Mouse (Mus musculus) kidney, postnatal 4 days (tissue): ENCODE measurements around the gene Gtf2h2.
"Not testable (repeated sequence)": the region's sequence is repeated elsewhere in the genome, so short reads cannot be mapped to it uniquely, and the experiment has no call there.

ENCODE experiments used
- DNase-seq, 2 experiments: peaks; one replicate each; pipeline ENCODE4 v3.0.0; 2021; ENCODE audit warnings: mixed read lengths in 2 of 2

The Gtf2h2 gene

GRCm38 (mm10) chr13:100492061-100492787 lies at the start of gene Gtf2h2:
Gene Gtf2h2 (minus strand): TSS chr13:100492579.
- DNase-seq = peak; percentile 91 to 92

GRCm38 (mm10) chr13:100536149-100536548 lies 43.8 kb upstream of the Gtf2h2 start:
- DNase-seq = no peak

- DNase-seq = no peak
Measured at GRCm38 (mm10) chr13:100532788-100533365, 40.5 kb upstream of the Gtf2h2 start.

GRCm38 (mm10) chr13:100526649-100527038 lies 34.3 kb upstream of the Gtf2h2 start:
- peak in 1 of 2 experiments; percentile 33 for DNase-seq

- DNase-seq = no peak
Measured at GRCm38 (mm10) chr13:100525935-100526648, 33.7 kb upstream of the Gtf2h2 start.

GRCm38 (mm10) chr13:100524896-100525295 lies 32.5 kb upstream of the Gtf2h2 start:
- no peak for DNase-seq

GRCm38 (mm10) chr13:100523698-100524097 lies 31.3 kb upstream of the Gtf2h2 start:
- DNase-seq = no peak

GRCm38 (mm10) chr13:100521724-100522591 lies 29.6 kb upstream of the Gtf2h2 start:
- no peak for DNase-seq

- peak; percentile 61 to 78 for DNase-seq
Measured at GRCm38 (mm10) chr13:100519162-100519561, 26.8 kb upstream of the Gtf2h2 start.

- DNase-seq = no peak
Measured at GRCm38 (mm10) chr13:100518191-100518590, 25.8 kb upstream of the Gtf2h2 start.

GRCm38 (mm10) chr13:100517652-100518153 lies 25.3 kb upstream of the Gtf2h2 start:
- no peak for DNase-seq

- DNase-seq = no peak
Measured at GRCm38 (mm10) chr13:100516213-100517105, 24.1 kb upstream of the Gtf2h2 start.

GRCm38 (mm10) chr13:100512792-100513191 lies 20.4 kb upstream of the Gtf2h2 start:
- no peak for DNase-seq

GRCm38 (mm10) chr13:100511860-100512364 lies 19.5 kb upstream of the Gtf2h2 start:
- DNase-seq = no peak

- DNase-seq = no peak
Measured at GRCm38 (mm10) chr13:100511146-100511859, 18.9 kb upstream of the Gtf2h2 start.

- not testable (repeated sequence) for DNase-seq
Measured at GRCm38 (mm10) chr13:100499625-100500024, 7.2 kb upstream of the Gtf2h2 start.

GRCm38 (mm10) chr13:100495337-100495736 lies 3.0 kb upstream of the Gtf2h2 start:
- no peak for DNase-seq

GRCm38 (mm10) chr13:100494370-100494769 lies 2.0 kb upstream of the Gtf2h2 start:
- not testable (repeated sequence) for DNase-seq

- no peak for DNase-seq
Measured at GRCm38 (mm10) chr13:100493313-100493712, 934 bp upstream of the Gtf2h2 start.

- no peak for DNase-seq
Measured at GRCm38 (mm10) chr13:100491623-100492022, 756 bp downstream of the Gtf2h2 start.

GRCm38 (mm10) chr13:100490424-100490823 lies 2.0 kb downstream of the Gtf2h2 start:
- DNase-seq = no peak
